Mouse (Mus musculus) ES-E14 (cell line): ENCODE results near the gene Tns2. TPM values are rescaled to one million over a fixed set of nuclear protein-coding genes. Genes with fewer than 3 reads are reported as not detected.

Experiments used
- DNase-seq: peaks from one replicate; pipeline ENCODE4 v3.0.0-alpha.2; 2013; ENCODE audit warnings: low read depth, low spot score
- H3K27ac ChIP-seq: 2 replicates; pipeline ENCODE4 v1.5.1; 2012; ENCODE audit warnings: low read depth, mild to moderate bottlenecking, low read length, moderate library complexity, mixed read lengths; ENCODE audit not compliant: poor library complexity, insufficient read depth, severe bottlenecking
- H3K36me3 ChIP-seq: 2 replicates; pipeline ENCODE4 v1.6.1; 2012; ENCODE audit warnings: mild to moderate bottlenecking, low read length, moderate library complexity, mixed read lengths; ENCODE audit not compliant: control insufficient read depth, poor library complexity, insufficient read depth, severe bottlenecking
- H3K4me1 ChIP-seq, 2 experiments: fragments of 150-350 bp in 1 of 2; sonication (generic) in 1 of 2; 2 replicates each; pipeline ENCODE4 v1.6.1; 2012; ENCODE audit warnings: low read length in 2 of 2, mild to moderate bottlenecking in 1 of 2, mixed read lengths in 1 of 2; ENCODE audit not compliant: control insufficient read depth in 2 of 2, insufficient read depth in 2 of 2, poor library complexity in 1 of 2
- H3K4me3 ChIP-seq, 2 experiments: fragments of 150-350 bp in 1 of 2; sonication (generic) in 1 of 2; 2 replicates each; pipeline ENCODE4 v1.5.1; 2012; ENCODE audit warnings: low read length in 2 of 2, low read depth in 1 of 2, mild to moderate bottlenecking in 1 of 2, mixed read lengths in 1 of 2; ENCODE audit not compliant: insufficient read depth in 1 of 2, poor library complexity in 1 of 2, severe bottlenecking in 1 of 2
- H3K9ac ChIP-seq: 2 replicates; pipeline ENCODE4 v1.6.1; 2012; ENCODE audit warnings: low read depth, mild to moderate bottlenecking, low read length, mixed read lengths; ENCODE audit not compliant: poor library complexity, insufficient read depth, severe bottlenecking
- H3K9me3 ChIP-seq: fragments of 150-350 bp; sonication (generic); 2 replicates; pipeline ENCODE4 v1.6.1; 2012; ENCODE audit warnings: low read depth, mild to moderate bottlenecking, low read length; ENCODE audit not compliant: control insufficient read depth, insufficient read depth
- CHD2 ChIP-seq: IDR thresholded peaks from 2 replicates; pipeline ENCODE4 v1.6.1; 2014; ENCODE audit warnings: mild to moderate bottlenecking, low read depth, low read length, inconsistent platforms
- HCFC1 ChIP-seq: IDR thresholded peaks from 2 replicates; pipeline ENCODE4 v1.6.1; 2012; ENCODE audit warnings: low read length, inconsistent platforms, borderline replicate concordance; ENCODE audit not compliant: insufficient read depth
- MAFK ChIP-seq: IDR thresholded peaks from 2 replicates; pipeline ENCODE4 v1.6.1; 2014; ENCODE audit warnings: mild to moderate bottlenecking, low read depth, low read length, inconsistent platforms; ENCODE audit not compliant: insufficient read depth
- ZC3H11A ChIP-seq: IDR thresholded peaks from 2 replicates; pipeline ENCODE4 v1.6.1; 2012; ENCODE audit warnings: low read depth, mild to moderate bottlenecking, inconsistent platforms, low read length, borderline replicate concordance
- ZNF384 ChIP-seq: IDR thresholded peaks from 2 replicates; pipeline ENCODE4 v1.6.1; 2012; ENCODE audit warnings: low read depth, low read length, inconsistent platforms
- in situ Hi-C, 2 experiments: fragments of 600-800 bp; cut with MboI; formaldehyde crosslinking; loops; one replicate each; pipeline ENCODE4 v1.15.1; 2025; ENCODE audit warnings: low sequenced_read_pairs in 2 of 2, inconsistent platforms in 1 of 2; ENCODE audit not compliant: unreplicated experiment in 2 of 2
- total RNA-seq: library from RNA; depleted of rRNA; stranded (reverse); fragments of 300-350 nt; gene quantifications from 2 replicates; pipeline ENCODE4 v1.2.3, GENCODE M21; 2012

Gene Tns2
- total RNA-seq, 1 experiment = 4.9 TPM

- Histone ChIP-seq H3K27ac (no peak overlapping the region), H3K9me3 (no peaks in the 10 kb centered on the region), H3K4me3 (no peak overlapping the region), H3K9ac (no peak overlapping the region), H3K4me1 (no peaks in the 10 kb centered on the region; a peak in 1 of 4 replicates), H3K36me3 (peaks cover 28% of the 10 kb centered on the region; the same call in 1 of the 2 replicates)
- in situ Hi-C loops = no loop called here
- TF ChIP-seq CHD2 = no peak
- TF ChIP-seq ZNF384 = no peak
- TF ChIP-seq ZC3H11A = no peak
- TF ChIP-seq HCFC1 = no peak
- no peak for TF ChIP-seq MAFK
- no peak for DNase-seq
These were observed 18.4 kb downstream of the Tns2 start for GRCm38 (mm10) chr15:102118591-102118990.

- TF ChIP-seq MAFK (no peak), ZNF384 (no peak), CHD2 (no peak), ZC3H11A (no peak), HCFC1 (no peak)
- DNase-seq = no peak
- H3K9ac ChIP-seq = no peak overlapping the region
- H3K4me1 ChIP-seq = no peaks in the 10 kb centered on the region; a peak in 1 of 4 replicates
- no peak overlapping the region for H3K27ac ChIP-seq
- H3K9me3 ChIP-seq = no peaks in the 10 kb centered on the region
- peaks cover 28% of the 10 kb centered on the region; the same call in 1 of the 2 replicates for H3K36me3 ChIP-seq
- in situ Hi-C loops = no loop called here
- no peak overlapping the region for H3K4me3 ChIP-seq
These were observed 19.1 kb downstream of the Tns2 start for GRCm38 (mm10) chr15:102119121-102119830.

GRCm38 (mm10) chr15:102119831-102120170, 19.6 kb downstream of the Tns2 start:
- Histone ChIP-seq H3K36me3 (peaks cover 33% of the 10 kb centered on the region; the same call in 1 of the 2 replicates), H3K4me3 (no peak overlapping the region), H3K9me3 (no peaks in the 10 kb centered on the region), H3K9ac (no peak overlapping the region), H3K27ac (no peak overlapping the region), H3K4me1 (no peaks in the 10 kb centered on the region; a peak in 1 of 4 replicates)
- no peak for TF ChIP-seq MAFK
- TF ChIP-seq CHD2 = no peak
- TF ChIP-seq ZNF384 = no peak
- no peak for TF ChIP-seq HCFC1
- DNase-seq = no peak
- in situ Hi-C loops = no loop called here

GRCm38 (mm10) chr15:102120530-102120929, 20.3 kb downstream of the Tns2 start:
- H3K27ac ChIP-seq = no peak overlapping the region
- H3K36me3 ChIP-seq = peaks cover 37% of the 10 kb centered on the region; the same call in 1 of the 2 replicates
- H3K9me3 ChIP-seq = no peaks in the 10 kb centered on the region
- TF ChIP-seq CHD2 (no peak), ZNF384 (no peak), ZC3H11A (no peak), MAFK (no peak), HCFC1 (no peak)
- no peak overlapping the region for H3K9ac ChIP-seq
- DNase-seq = no peak
- in situ Hi-C loops = no loop called here
- no peak overlapping the region for H3K4me3 ChIP-seq
- no peaks in the 10 kb centered on the region; a peak in 1 of 4 replicates for H3K4me1 ChIP-seq

GRCm38 (mm10) chr15:102126303-102126702, 26.1 kb downstream of the Tns2 start:
- H3K36me3 ChIP-seq = peaks cover 36% of the 10 kb centered on the region
- DNase-seq = no peak
- no peak overlapping the region for H3K27ac ChIP-seq

More at GRCm38 (mm10) chr15:102126303-102126702, 26.1 kb downstream of the Tns2 start:
- no peaks in the 10 kb centered on the region for H3K4me1 ChIP-seq
- no peak for TF ChIP-seq MAFK
- no peak for TF ChIP-seq ZC3H11A
- no peak for TF ChIP-seq CHD2
- TF ChIP-seq ZNF384 = no peak
- no peak for TF ChIP-seq HCFC1
- H3K9ac ChIP-seq = no peak overlapping the region
- H3K4me3 ChIP-seq = no peak overlapping the region
- in situ Hi-C loops = no loop called here
- no peaks in the 10 kb centered on the region for H3K9me3 ChIP-seq
